Mouse (Mus musculus) lung, embryonic 14.5 days (tissue): ENCODE measurements around the gene Tril. TPM values are rescaled to one million over a fixed set of nuclear protein-coding genes. Genes with fewer than 3 reads are reported as not detected.

Source experiments
- ATAC-seq: fragments of 200-750 bp; cut with Nextera tagmentation; 2 replicates; pipeline ENCODE4 v1.8.0; 2017; ENCODE audit warnings: mild to moderate bottlenecking, moderate TSS enrichment, moderate library complexity; ENCODE audit not compliant: insufficient read depth
- DNase-seq: peaks from one replicate; pipeline ENCODE4 v3.0.0-alpha.2; 2015
- H3K27ac ChIP-seq: fragments of 300-500 bp; sonication (generic); 2 replicates; pipeline ENCODE4 v1.5.1; 2014; ENCODE audit warnings: low read depth, mild to moderate bottlenecking, moderate library complexity
- H3K27me3 ChIP-seq: fragments of 300-500 bp; sonication (generic); 2 replicates; pipeline ENCODE4 v1.6.1; 2014; ENCODE audit warnings: low read length, control low read depth; ENCODE audit not compliant: insufficient read depth
- H3K36me3 ChIP-seq: fragments of 300-500 bp; sonication (generic); 2 replicates; pipeline ENCODE4 v1.6.1; 2014; ENCODE audit warnings: control low read depth; ENCODE audit not compliant: insufficient read depth
- H3K4me1 ChIP-seq: fragments of 300-500 bp; sonication (generic); 2 replicates; pipeline ENCODE4 v1.6.1; 2014; ENCODE audit warnings: antibody characterized with exemption, control low read depth; ENCODE audit not compliant: insufficient read depth
- H3K4me2 ChIP-seq: fragments of 300-500 bp; sonication (generic); 2 replicates; pipeline ENCODE4 v1.6.1; 2014; ENCODE audit warnings: mild to moderate bottlenecking
- H3K4me3 ChIP-seq: fragments of 300-500 bp; sonication (generic); 2 replicates; pipeline ENCODE4 v1.5.1; 2014; ENCODE audit warnings: low read depth, low read length
- H3K9ac ChIP-seq: fragments of 300-500 bp; sonication (generic); 2 replicates; pipeline ENCODE4 v1.6.1; 2014
- H3K9me3 ChIP-seq: fragments of 300-500 bp; sonication (generic); 2 replicates; pipeline ENCODE4 v1.6.1; 2016; ENCODE audit warnings: low read depth, low read length, control low read depth
- CTCF ChIP-seq: IDR thresholded peaks from 2 replicates; pipeline ENCODE4 v1.5.1; 2016; ENCODE audit warnings: antibody characterized with exemption, low read depth
- WGBS: fragments of 180-500 bp; shearing (Covaris S2); extraction: QIAGEN DNeasy Blood & Tissue Kit; methylation state at CpG from one replicate; pipeline ENCODE4 v1.1.7; 2014; 5-methylcytosine and 5-hydroxymethylcytosine counted together
- polyA plus RNA-seq: library from polyadenylated mRNA; unstranded; fragments of >200 nt; fragmentation: Nextera tagmentation; extraction: Ambion mirVana; gene quantifications from 2 replicates; pipeline ENCODE4 v1.2.1, GENCODE M21; 2014

Gene Tril
- polyA plus RNA-seq, 1 experiment from 2014 or later: 66.6 TPM

- Histone ChIP-seq H3K27ac (no peak overlapping the region), H3K36me3 (no peaks in the 10 kb centered on the region), H3K4me3 (no peak overlapping the region), H3K9ac (no peak overlapping the region), H3K4me1 (no peaks in the 10 kb centered on the region), H3K27me3 (no peaks in the 10 kb centered on the region), H3K4me2 (no peak overlapping the region), H3K9me3 (no peaks in the 10 kb centered on the region)
- ATAC-seq (no peak), DNase-seq (no peak)
- no peak for TF ChIP-seq CTCF
- WGBS: 78% methylated on average over 5 of the region's 5 CpGs
These were observed 40.6 kb downstream of the Tril start for GRCm38 (mm10) chr6:53780008-53780407.

GRCm38 (mm10) chr6:53779526-53779925 lies 41.1 kb downstream of the Tril start:
- no peak overlapping the region for H3K27ac ChIP-seq
- H3K9ac ChIP-seq: no peak overlapping the region
- ATAC-seq (no peak), DNase-seq (no peak)
- H3K4me3 ChIP-seq: no peak overlapping the region
- no peak overlapping the region for H3K4me2 ChIP-seq
- TF ChIP-seq CTCF: no peak
- 52% methylated on average over 7 of the region's 7 CpGs for WGBS
- no peaks in the 10 kb centered on the region for H3K4me1 ChIP-seq
- no peaks in the 10 kb centered on the region for H3K36me3 ChIP-seq
- H3K27me3 ChIP-seq: no peaks in the 10 kb centered on the region
- no peaks in the 10 kb centered on the region for H3K9me3 ChIP-seq

GRCm38 (mm10) chr6:53778424-53778955 lies 42.1 kb downstream of the Tril start:
- no peak for TF ChIP-seq CTCF
- no peaks in the 10 kb centered on the region for H3K9me3 ChIP-seq
- WGBS: 44% methylated on average over 8 of the region's 8 CpGs
- no peaks in the 10 kb centered on the region for H3K36me3 ChIP-seq
- DNase-seq: no peak
- no peak for ATAC-seq
- no peaks in the 10 kb centered on the region for H3K27me3 ChIP-seq
- no peak overlapping the region for H3K9ac ChIP-seq
- H3K27ac ChIP-seq: no peak overlapping the region
- H3K4me1 ChIP-seq: no peaks in the 10 kb centered on the region
- no peak overlapping the region for H3K4me2 ChIP-seq
- H3K4me3 ChIP-seq: no peak overlapping the region

- Histone ChIP-seq H3K9me3 (no peaks in the 10 kb centered on the region), H3K36me3 (no peaks in the 10 kb centered on the region), H3K4me3 (no peak overlapping the region), H3K9ac (no peak overlapping the region), H3K27ac (no peak overlapping the region), H3K27me3 (no peaks in the 10 kb centered on the region), H3K4me2 (no peak overlapping the region), H3K4me1 (no peaks in the 10 kb centered on the region)
- 85% methylated on average over 4 of the region's 4 CpGs for WGBS
- ATAC-seq (no peak), DNase-seq (no peak)
- no peak for TF ChIP-seq CTCF
These were observed 52.4 kb downstream of the Tril start for GRCm38 (mm10) chr6:53768275-53768674.

GRCm38 (mm10) chr6:53766243-53766915 lies 54.3 kb downstream of the Tril start:
- Histone ChIP-seq H3K4me1 (no peaks in the 10 kb centered on the region), H3K4me3 (no peak overlapping the region), H3K4me2 (no peak overlapping the region), H3K27me3 (no peaks in the 10 kb centered on the region), H3K27ac (no peak overlapping the region), H3K36me3 (no peaks in the 10 kb centered on the region), H3K9ac (no peak overlapping the region), H3K9me3 (no peaks in the 10 kb centered on the region)
- DNase-seq (peak; percentile 37), ATAC-seq (no peak)
- WGBS: 17% methylated on average over 10 of the region's 10 CpGs
- no peak for TF ChIP-seq CTCF

GRCm38 (mm10) chr6:53765731-53766130 lies 54.9 kb downstream of the Tril start:
- H3K27me3 ChIP-seq: no peaks in the 10 kb centered on the region
- H3K4me1 ChIP-seq: no peaks in the 10 kb centered on the region
- no peaks in the 10 kb centered on the region for H3K36me3 ChIP-seq
- H3K27ac ChIP-seq: no peak overlapping the region
- no peak overlapping the region for H3K4me3 ChIP-seq
- WGBS: 57% methylated on average over 8 of the region's 8 CpGs
- no peak overlapping the region for H3K9ac ChIP-seq
- ATAC-seq (no peak), DNase-seq (no peak)
- H3K4me2 ChIP-seq: no peak overlapping the region
- H3K9me3 ChIP-seq: no peaks in the 10 kb centered on the region
- no peak for TF ChIP-seq CTCF

Other genes starting within 250 kb of the Tril start
- 0.16 and 0.32 TPM in 2 replicates for gene Cpvl, start 157.8 kb upstream of the Tril start, polyA plus RNA-seq
- gene Chn2, start 218.7 kb upstream of the Tril start, polyA plus RNA-seq: 16.4 and 18.1 TPM in 2 replicates